Mouse (Mus musculus) 416B (cell line): ENCODE data around the gene Nktr.

Experiments used
- DNase-seq: peaks from one replicate; pipeline ENCODE4 v3.0.0; 2011; ENCODE audit warnings: low read depth

Nktr gene

GRCm38 (mm10) chr9:121761787-121762186 is 42.8 kb downstream of the Nktr start:
- DNase-seq: no peak

GRCm38 (mm10) chr9:121762248-121762647 is 43.3 kb downstream of the Nktr start:
- DNase-seq: no peak

GRCm38 (mm10) chr9:121762761-121763160 is 43.8 kb downstream of the Nktr start:
- DNase-seq: no peak

GRCm38 (mm10) chr9:121763716-121764115 is 44.7 kb downstream of the Nktr start:
- no peak for DNase-seq

GRCm38 (mm10) chr9:121765166-121765855 is 46.3 kb downstream of the Nktr start:
- DNase-seq: no peak

GRCm38 (mm10) chr9:121772412-121772811 is 53.4 kb downstream of the Nktr start:
- DNase-seq: no peak

GRCm38 (mm10) chr9:121775951-121776350 is 57.0 kb downstream of the Nktr start:
- DNase-seq: no peak

GRCm38 (mm10) chr9:121776511-121776910 is 57.5 kb downstream of the Nktr start:
- DNase-seq: no peak

GRCm38 (mm10) chr9:121777484-121778065 is 58.6 kb downstream of the Nktr start, which contains the start of gene Klhl40:
Gene Klhl40, plus strand, starts transcription at chr9:121777607.
- DNase-seq: no peak

- DNase-seq: no peak
These were observed 59.2 kb downstream of the Nktr start for GRCm38 (mm10) chr9:121778066-121778624.

GRCm38 (mm10) chr9:121784801-121785200 is 65.8 kb downstream of the Nktr start:
- no peak for DNase-seq

GRCm38 (mm10) chr9:121785261-121785660 is 66.3 kb downstream of the Nktr start:
- no peak for DNase-seq

GRCm38 (mm10) chr9:121786359-121786758 is 67.4 kb downstream of the Nktr start:
- no peak for DNase-seq

GRCm38 (mm10) chr9:121791206-121791605 is 72.2 kb downstream of the Nktr start:
- peak; percentile 50 for DNase-seq

- DNase-seq: no peak
These were observed 73.0 kb downstream of the Nktr start, which contains the start of gene Hhatl for GRCm38 (mm10) chr9:121791757-121792521. Gene Hhatl, minus strand, starts transcription at chr9:121792507.

GRCm38 (mm10) chr9:121794972-121795539 is 76.1 kb downstream of the Nktr start:
- no peak for DNase-seq

- DNase-seq: no peak
These were observed 78.8 kb downstream of the Nktr start for GRCm38 (mm10) chr9:121797722-121798121.

- DNase-seq: no peak
These were observed 80.0 kb downstream of the Nktr start for GRCm38 (mm10) chr9:121798887-121799520.

- no peak for DNase-seq
These were observed 83.8 kb downstream of the Nktr start for GRCm38 (mm10) chr9:121802747-121803146.
